Mouse (Mus musculus) macrophage (primary cell): ENCODE results near the gene Eif2ak1. TPM values are rescaled to one million over a fixed set of nuclear protein-coding genes. Genes with fewer than 3 reads are reported as not detected.

Source experiments
- H3K27ac ChIP-seq: fragments of 350-480 bp; formaldehyde crosslinking; 2 replicates; pipeline ENCODE4 v1.9.0; 2021
- H3K36me3 ChIP-seq: fragments of 350-480 bp; formaldehyde crosslinking; 2 replicates; pipeline ENCODE4 v1.9.0; 2021; ENCODE audit errors: inconsistent target
- H3K4me3 ChIP-seq: fragments of 350-480 bp; formaldehyde crosslinking; 2 replicates; pipeline ENCODE4 v1.9.0; 2021; ENCODE audit errors: inconsistent target
- H3K79me2 ChIP-seq: fragments of 350-480 bp; formaldehyde crosslinking; 2 replicates; pipeline ENCODE4 v1.9.0; 2021; ENCODE audit errors: inconsistent target
- WGBS: methylation state at CpG from one replicate; pipeline ENCODE4 v1.1.7; 2026; ENCODE audit warnings: inconsistent platforms; ENCODE audit not compliant: missing documents; 5-methylcytosine and 5-hydroxymethylcytosine counted together
- polyA plus RNA-seq: library from polyadenylated mRNA; stranded (reverse); fragments of 250-400 nt; gene quantifications from 3 replicates; pipeline ENCODE4 v1.2.4, GENCODE M21; 2018; ENCODE audit warnings: inconsistent platforms

Gene Eif2ak1
- polyA plus RNA-seq, 1 experiment from 2014 or later = 44.5 TPM

DNA sequence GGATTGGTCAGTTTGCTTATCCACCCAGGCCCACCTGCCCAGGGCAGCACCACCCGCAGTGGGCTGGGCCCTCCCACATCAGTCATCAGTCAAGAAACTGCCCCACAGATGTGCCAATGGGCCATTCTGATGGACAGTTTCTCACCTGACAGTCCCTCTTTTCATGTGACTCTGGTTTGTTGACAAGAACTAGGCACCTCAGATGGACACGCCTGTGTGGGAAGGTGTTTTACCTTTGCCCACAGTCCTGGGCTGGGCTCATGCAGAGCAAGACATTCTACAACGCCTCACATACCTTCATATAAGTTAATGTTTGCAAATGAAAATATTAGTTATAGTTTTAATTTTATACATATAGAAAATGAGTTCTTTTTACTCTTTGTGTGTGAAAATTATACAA is 100.5 kb downstream of the Eif2ak1 start:
- Histone ChIP-seq H3K4me3 (no peak overlapping the region), H3K27ac (no peak overlapping the region), H3K79me2 (peaks cover under 1% of the 10 kb centered on the region; the same call in 1 of the 2 replicates), H3K36me3 (peaks cover 13% of the 10 kb centered on the region; the same call in 1 of the 2 replicates)
- 96% methylated on average over 3 of the region's 3 CpGs for WGBS

DNA sequence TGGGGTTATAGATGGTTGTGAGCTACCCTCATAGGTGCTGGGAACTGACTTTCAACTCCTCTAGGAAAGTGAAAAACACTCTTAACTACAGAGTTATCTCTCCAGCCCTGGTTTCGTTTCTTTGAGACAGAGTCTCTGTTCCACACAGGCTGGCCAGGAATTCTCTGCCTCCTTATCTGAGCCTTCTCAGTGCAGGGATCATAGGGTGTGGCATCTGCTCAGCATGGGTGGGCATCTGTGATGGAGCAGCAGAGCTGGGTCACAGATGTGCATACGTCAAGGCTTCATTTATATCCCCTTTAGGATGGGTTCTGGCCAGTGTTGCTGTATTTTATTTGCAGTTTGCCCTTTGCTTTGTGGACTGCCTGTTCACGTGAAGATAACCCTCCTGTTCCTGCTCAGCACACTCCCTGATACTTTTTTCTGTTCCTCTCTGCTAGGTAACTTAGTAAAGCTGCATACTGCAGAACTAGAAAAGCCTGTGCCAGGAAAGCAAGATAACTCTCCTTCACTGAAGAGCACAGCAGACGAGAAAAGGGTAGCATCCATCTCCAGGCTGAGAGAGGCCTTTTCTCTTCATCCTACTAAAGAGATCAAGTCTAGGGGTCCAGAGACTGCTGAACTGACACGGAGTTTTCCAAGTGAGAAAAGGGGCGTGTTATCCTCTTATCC is 107.3 kb downstream of the Eif2ak1 start:
- Histone ChIP-seq H3K79me2 (no peaks in the 10 kb centered on the region), H3K36me3 (peaks cover 41% of the 10 kb centered on the region; the same call in 1 of the 2 replicates), H3K27ac (no peak overlapping the region), H3K4me3 (no peak overlapping the region)
- WGBS = 94% methylated on average over 6 of the region's 6 CpGs

DNA sequence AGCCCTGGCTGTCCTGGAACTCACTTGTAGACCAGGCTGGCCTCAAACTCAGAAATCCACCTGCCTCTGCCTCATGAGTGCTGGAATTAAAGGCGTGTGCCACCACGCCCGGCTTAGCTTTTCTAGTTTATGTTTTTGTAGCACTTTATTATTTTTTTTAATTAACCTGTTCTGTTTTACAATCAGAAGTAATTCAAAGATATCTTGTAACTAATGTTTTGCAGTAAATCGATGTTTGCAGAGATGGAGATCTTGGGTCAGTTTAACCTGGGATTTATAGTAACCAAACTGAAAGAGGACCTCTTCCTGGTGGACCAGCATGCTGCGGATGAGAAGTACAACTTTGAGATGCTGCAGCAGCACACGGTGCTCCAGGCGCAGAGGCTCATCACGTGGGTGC is 110.3 kb downstream of the Eif2ak1 start, which contains the start of gene Gm42421:
Gm42421 (plus strand) TSS at position 301 of the 400 bp plus-strand sequence.
- Histone ChIP-seq H3K79me2 (no peaks in the 10 kb centered on the region), H3K4me3 (no peak within 1 kb of the TSS), H3K27ac (no peak within 1 kb of the TSS), H3K36me3 (peaks cover 48% of the 10 kb centered on the region; the same call in 1 of the 2 replicates)
- 97% methylated on average over 8 of the region's 8 CpGs for WGBS

DNA sequence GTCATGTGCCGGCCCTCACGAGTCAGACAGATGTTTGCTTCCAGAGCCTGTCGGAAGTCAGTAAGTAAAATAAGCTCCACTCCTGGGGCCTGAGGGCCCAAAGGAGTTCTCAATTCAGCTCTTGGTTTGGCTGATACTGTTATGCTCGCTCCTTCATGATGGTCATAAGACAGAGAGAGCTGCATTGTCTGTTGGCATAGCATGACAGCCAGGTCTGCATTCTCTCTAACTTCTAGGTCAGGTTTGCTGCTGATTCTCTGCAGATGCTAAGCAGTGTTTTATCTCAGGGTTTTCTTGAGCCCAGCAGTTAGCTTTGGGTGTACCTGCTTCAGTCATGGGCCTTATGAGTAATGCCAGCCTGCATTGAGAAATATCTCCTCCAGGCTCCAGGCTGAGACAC is 111.7 kb downstream of the Eif2ak1 start:
- Histone ChIP-seq H3K36me3 (peaks cover 45% of the 10 kb centered on the region; the same call in 1 of the 2 replicates), H3K27ac (no peak overlapping the region), H3K4me3 (no peak overlapping the region), H3K79me2 (no peaks in the 10 kb centered on the region)
- 99% methylated on average over 4 of the region's 4 CpGs for WGBS

DNA sequence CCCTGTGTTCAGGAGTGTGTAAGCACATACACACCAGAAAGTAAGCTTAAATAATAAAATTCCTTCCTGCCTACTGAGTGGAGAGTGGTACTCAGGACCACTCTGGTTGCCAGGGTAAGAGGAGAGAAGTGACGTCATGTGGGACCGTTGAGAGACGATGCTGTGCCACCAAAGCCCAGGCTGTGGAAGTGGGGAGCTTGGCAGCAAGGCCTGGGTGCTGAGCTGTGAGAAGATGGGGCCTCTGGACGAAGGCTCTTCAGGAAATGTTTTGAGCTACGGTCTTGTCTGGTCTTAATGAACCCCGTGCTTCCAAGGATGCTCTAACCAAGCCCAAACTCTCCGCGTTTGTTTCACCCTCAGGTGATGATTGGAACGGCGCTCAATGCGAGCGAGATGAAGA is 113.1 kb downstream of the Eif2ak1 start:
- Histone ChIP-seq H3K27ac (no peak overlapping the region), H3K79me2 (no peaks in the 10 kb centered on the region), H3K36me3 (peaks cover 31% of the 10 kb centered on the region; the same call in 1 of the 2 replicates), H3K4me3 (no peak overlapping the region)
- WGBS = 94% methylated on average over 12 of the region's 12 CpGs

DNA sequence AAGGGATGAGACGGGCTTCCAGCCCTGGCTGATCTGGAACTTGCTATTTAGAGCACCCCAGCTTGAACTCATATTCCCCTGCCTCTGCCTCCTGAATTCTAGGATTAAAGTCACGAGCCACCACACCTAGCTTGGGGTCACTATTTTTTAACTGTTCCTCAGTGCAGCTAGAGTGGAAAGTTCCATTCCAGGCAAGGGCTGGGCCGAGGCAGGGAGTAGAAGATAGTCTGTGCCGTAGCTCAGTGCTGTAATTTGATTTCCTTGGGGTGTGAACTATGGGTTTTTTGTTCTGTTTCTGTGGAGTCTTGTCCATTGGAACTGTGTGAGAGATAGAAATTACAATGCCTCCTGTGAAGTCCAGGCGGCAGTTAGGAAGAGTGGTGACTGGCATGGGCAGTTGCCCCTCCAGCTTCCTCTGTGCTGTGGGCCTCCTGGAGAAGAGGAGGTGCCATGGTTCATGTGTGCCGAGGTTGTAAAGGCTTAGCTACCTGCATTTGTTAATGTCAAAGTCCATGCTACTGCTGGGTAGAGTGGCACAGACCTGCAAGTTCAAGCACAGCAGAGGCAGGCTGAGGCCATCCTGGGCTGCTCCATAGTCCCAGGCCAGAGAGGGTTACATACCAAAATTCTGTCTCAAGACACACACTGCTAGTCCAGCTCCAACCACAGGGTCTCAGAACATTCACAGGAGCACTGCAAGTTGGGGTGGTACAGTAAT is 114.4 kb downstream of the Eif2ak1 start:
- Histone ChIP-seq H3K4me3 (no peak overlapping the region), H3K27ac (no peak overlapping the region), H3K79me2 (no peaks in the 10 kb centered on the region), H3K36me3 (peaks cover 25% of the 10 kb centered on the region; the same call in 1 of the 2 replicates)
- 89% methylated on average over 6 of the region's 6 CpGs for WGBS

DNA sequence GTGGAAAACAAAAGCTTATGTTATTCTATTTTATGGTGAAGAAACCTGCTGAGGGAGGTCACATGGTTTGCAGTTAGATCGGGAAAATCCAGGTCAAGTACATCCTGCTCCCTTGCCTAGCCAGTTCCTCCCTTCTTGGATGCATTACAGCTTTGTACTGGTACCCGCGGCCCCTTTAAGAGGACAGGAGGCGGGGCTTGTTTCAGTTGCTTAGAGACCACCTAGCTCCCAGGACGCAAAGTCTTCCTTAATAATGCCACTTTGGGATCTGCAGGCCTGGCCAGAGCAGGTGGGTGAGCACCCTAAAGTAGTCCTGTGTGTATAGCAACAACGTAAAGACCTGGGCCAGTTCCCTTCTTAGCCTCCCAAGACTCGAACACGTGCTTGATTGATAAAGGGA is 115.2 kb downstream of the Eif2ak1 start, which contains the start of gene Rsph10b:
Rsph10b (plus strand) TSS at position 205 of the 400 bp plus-strand sequence.
- Histone ChIP-seq H3K79me2 (no peaks in the 10 kb centered on the region), H3K36me3 (peaks cover 25% of the 10 kb centered on the region; the same call in 1 of the 2 replicates), H3K27ac (no peak within 1 kb of the TSS), H3K4me3 (no peak within 1 kb of the TSS)
- 66% methylated on average over 8 of the region's 8 CpGs for WGBS

DNA sequence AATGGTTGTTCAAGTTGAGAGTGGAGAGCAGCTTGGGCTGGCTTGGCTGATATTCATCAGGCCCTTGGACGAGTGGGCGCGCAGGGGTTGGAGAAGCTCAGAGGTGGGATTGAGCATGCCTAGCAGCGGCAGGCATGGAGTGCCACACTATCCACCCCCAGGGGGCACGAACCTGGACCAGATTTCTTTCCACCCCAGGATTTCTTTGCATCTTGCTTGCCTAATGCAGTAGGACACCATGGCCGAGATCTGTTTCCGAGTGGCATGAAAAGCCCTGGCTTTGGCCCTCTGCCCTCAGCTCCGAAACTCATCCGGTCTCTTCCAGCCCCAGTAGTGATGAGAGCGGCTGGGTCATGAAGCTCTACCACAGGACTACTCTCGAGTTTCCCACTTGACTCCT is 115.8 kb downstream of the Eif2ak1 start:
- H3K36me3 ChIP-seq = peaks cover 21% of the 10 kb centered on the region; the same call in 1 of the 2 replicates
- H3K4me3 ChIP-seq = no peak overlapping the region
- 94% methylated on average over 10 of the region's 11 CpGs for whole genome bisulfite sequencing

DNA sequence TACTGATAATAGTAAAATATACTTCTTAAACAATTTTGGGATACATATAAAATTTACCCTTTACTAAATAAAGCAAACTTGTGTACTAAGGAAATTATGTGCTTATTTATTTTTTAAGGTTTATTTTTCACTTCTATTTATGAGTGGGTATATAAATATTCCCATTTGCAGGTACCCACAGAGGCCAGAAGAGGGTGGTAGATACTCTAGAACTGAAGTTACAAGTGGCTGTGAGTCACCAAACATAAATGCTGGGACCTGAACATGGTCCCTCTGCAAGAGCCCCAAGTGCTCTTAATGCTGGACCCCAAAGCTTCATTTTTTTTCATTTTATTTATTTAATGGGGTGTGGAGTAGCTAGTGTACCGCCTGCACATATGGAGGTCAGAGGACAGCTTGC is 116.3 kb downstream of the Eif2ak1 start:
- WGBS = 80% methylated on average over 1 of the region's 1 CpGs
- H3K36me3 ChIP-seq = peaks cover 16% of the 10 kb centered on the region; the same call in 1 of the 2 replicates

More for the DNA sequence above, 115.8 kb downstream of the Eif2ak1 start:
- H3K27ac ChIP-seq = no peak overlapping the region
- H3K79me2 ChIP-seq = no peaks in the 10 kb centered on the region

DNA sequence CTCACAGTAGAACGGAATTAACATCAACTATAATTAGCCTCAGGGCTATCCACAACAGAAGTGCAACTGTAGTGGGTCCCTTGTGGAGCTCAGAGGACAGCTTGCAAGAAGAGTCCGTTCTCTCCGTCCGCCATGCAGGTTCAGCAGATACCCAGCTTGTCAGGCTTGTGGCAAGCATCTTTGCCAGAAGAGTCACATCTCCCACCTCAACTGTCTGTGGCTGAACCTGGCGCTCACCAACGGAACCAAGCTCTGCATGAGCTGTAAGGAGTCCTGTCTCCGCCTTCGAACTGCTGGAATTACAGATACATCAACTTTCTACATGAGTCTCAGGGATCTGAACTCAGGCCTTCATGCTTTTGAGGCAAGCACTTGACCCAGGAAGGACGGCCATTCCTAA is 118.6 kb downstream of the Eif2ak1 start:
- Histone ChIP-seq H3K36me3 (no peaks in the 10 kb centered on the region), H3K27ac (no peak overlapping the region), H3K79me2 (no peaks in the 10 kb centered on the region), H3K4me3 (no peak overlapping the region)
- 86% methylated on average over 9 of the region's 9 CpGs for WGBS

More for the DNA sequence above, 116.3 kb downstream of the Eif2ak1 start:
- no peak overlapping the region for H3K27ac ChIP-seq
- no peaks in the 10 kb centered on the region for H3K79me2 ChIP-seq
- no peak overlapping the region for H3K4me3 ChIP-seq

DNA sequence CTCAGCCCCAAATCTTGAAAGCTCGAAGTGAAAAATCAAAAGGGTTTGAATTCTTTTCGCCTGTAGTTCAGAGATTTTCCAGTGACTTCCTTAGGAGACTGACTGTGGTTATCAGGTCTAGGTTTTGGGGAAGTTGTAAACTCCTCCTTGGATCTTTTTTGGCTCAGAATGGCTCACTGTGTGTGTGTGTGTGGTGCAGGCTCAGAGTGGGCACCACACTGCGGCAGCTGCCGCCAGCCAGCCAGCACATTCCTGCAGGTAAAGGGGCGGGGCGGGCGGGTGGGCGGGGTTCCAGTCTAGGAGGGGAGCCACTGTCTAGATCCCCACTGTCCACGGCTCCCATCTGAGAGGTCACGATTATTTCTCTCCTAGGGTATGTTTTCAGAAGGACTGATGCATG is 124.0 kb downstream of the Eif2ak1 start:
- 29% methylated on average over 10 of the region's 10 CpGs for WGBS

DNA sequence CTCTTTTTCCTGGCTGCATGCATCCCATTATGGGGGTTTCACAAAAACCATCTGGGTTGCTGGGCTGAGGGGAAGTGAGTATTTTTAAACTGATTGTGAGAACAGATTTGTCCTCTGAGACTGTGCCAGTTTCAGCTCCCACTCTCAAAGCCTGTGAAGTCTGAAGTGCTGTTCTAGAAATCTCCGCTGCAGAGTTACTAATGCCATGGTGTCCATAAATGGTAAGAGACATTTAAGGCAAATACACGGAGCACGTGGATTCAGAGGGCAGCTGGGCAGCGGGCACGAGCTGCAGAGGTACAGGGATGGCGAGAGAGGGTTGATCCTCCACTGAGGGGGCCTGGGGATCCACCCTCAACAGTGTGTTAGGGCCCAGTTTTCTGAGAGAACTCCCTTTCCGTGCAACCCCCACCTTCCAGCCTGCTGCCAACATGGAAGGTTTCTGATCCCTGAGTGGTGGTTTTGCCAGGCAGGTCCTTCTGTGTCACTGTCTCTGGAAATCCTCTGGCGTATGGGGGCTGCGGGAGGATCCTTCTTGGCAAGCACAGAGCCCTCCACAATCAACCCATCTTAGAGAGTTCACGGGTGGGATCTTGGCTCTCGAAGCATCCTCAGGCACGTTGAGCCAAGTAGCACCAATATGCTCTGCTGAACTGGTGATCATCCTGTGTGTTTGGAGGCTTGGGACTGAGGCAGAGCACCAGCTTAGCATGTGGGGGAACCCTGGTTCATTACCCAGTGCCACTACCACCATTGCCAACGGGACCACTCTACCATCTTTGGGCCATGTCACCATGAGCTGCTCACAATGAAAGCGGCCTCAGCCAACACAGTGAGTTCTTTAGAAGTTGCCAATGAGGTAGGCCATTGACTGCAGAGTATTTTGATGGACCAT is 125.9 kb downstream of the Eif2ak1 start:
- Histone ChIP-seq H3K27ac (no peak overlapping the region), H3K79me2 (no peaks in the 10 kb centered on the region), H3K36me3 (no peaks in the 10 kb centered on the region), H3K4me3 (no peak overlapping the region)
- WGBS = 91% methylated on average over 14 of the region's 14 CpGs

More for the DNA sequence above, 124.0 kb downstream of the Eif2ak1 start:
- no peaks in the 10 kb centered on the region for H3K36me3 ChIP-seq
- H3K27ac ChIP-seq = no peak overlapping the region
- H3K79me2 ChIP-seq = no peaks in the 10 kb centered on the region
- H3K4me3 ChIP-seq = no peak overlapping the region

DNA sequence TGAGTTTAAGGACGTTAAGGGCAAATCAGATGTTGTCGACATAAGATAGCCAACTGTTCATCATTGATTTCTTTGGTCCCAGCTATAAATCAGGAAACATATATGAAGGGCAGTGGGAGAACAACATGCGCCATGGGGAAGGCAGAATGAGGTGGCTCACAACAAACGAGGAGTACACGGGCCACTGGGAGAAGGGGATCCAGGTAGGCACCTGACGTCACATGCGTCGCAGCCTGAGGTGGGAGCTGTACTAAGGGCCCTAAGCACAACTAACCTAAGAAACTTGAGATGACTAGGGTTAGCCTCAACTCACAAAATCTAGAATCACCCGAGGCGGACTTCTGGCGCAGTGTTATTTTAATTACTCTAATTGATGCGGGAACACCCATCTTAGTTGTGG is 130.8 kb downstream of the Eif2ak1 start:
- Histone ChIP-seq H3K79me2 (no peaks in the 10 kb centered on the region), H3K36me3 (no peaks in the 10 kb centered on the region), H3K4me3 (no peak overlapping the region), H3K27ac (no peak overlapping the region)
- WGBS = 94% methylated on average over 11 of the region's 12 CpGs

DNA sequence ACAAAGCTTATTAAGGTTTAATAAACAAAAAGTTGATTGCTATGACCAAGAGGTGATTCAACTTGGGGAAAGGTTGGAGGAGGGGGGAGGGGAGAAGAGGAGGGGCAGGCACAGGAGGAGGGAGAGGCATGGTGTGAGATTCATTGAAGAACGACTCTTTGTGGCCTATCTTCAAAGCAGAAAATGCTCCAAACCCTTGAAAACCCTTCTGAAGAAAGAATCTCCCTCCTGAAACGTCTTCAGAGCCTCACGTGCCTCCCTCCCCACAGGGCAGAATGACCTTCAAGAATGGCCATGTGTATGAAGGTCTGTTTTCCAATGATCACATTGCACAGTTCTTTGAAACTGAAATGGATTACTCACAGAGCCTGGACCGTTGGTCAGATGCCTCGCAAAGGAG is 132.4 kb downstream of the Eif2ak1 start:
- Histone ChIP-seq H3K27ac (no peak overlapping the region), H3K79me2 (no peaks in the 10 kb centered on the region), H3K36me3 (no peaks in the 10 kb centered on the region), H3K4me3 (no peak overlapping the region)
- WGBS = 65% methylated on average over 5 of the region's 5 CpGs
